Mouse (Mus musculus) liver, postnatal 0 days (tissue): ENCODE data around the gene Lonp1. TPM values are rescaled to one million over a fixed set of nuclear protein-coding genes. Genes with fewer than 3 reads are reported as not detected.

Source experiments
- ATAC-seq: fragments of 200-750 bp; cut with Nextera tagmentation; 2 replicates; pipeline ENCODE4 v1.8.0; 2017; ENCODE audit warnings: mild to moderate bottlenecking, moderate library complexity
- DNase-seq: peaks from one replicate; pipeline ENCODE4 v3.0.0-alpha.2; 2016
- H3K27ac ChIP-seq: fragments of 300-500 bp; sonication (generic); 2 replicates; pipeline ENCODE4 v1.5.1; 2014; ENCODE audit warnings: antibody characterized with exemption, moderate library complexity, mild to moderate bottlenecking, low read depth
- H3K27me3 ChIP-seq: fragments of 300-500 bp; sonication (generic); 2 replicates; pipeline ENCODE4 v1.6.1; 2014; ENCODE audit warnings: low read length, control low read depth, mixed read lengths; ENCODE audit not compliant: insufficient read depth
- H3K36me3 ChIP-seq: fragments of 300-500 bp; sonication (generic); replicated peaks from 2 replicates; pipeline ENCODE4 v1.6.1; 2014; ENCODE audit warnings: mild to moderate bottlenecking, control low read depth, low read length, moderate library complexity, mixed read lengths; ENCODE audit not compliant: insufficient read depth
- H3K4me1 ChIP-seq: fragments of 300-500 bp; sonication (generic); 2 replicates; pipeline ENCODE4 v1.6.1; 2014; ENCODE audit warnings: antibody characterized with exemption, mild to moderate bottlenecking, control low read depth; ENCODE audit not compliant: insufficient read depth
- H3K4me2 ChIP-seq: fragments of 300-500 bp; sonication (generic); 2 replicates; pipeline ENCODE4 v1.6.1; 2014; ENCODE audit warnings: low read depth, mild to moderate bottlenecking, low read length, moderate library complexity, mixed read lengths
- H3K4me3 ChIP-seq: fragments of 300-500 bp; sonication (generic); 2 replicates; pipeline ENCODE4 v1.5.1; 2014; ENCODE audit warnings: low read depth, low read length
- H3K9ac ChIP-seq: fragments of 300-500 bp; sonication (generic); replicated peaks from 2 replicates; pipeline ENCODE4 v1.6.1; 2014; ENCODE audit warnings: mild to moderate bottlenecking, moderate library complexity
- H3K9me3 ChIP-seq: fragments of 300-500 bp; sonication (generic); 2 replicates; pipeline ENCODE4 v1.6.1; 2016; ENCODE audit warnings: mild to moderate bottlenecking, control low read depth, low read length, mixed read lengths
- CTCF ChIP-seq: sonication (generic); IDR thresholded peaks from 2 replicates; pipeline ENCODE4 v1.5.1; 2016; ENCODE audit warnings: antibody characterized with exemption, low read depth
- EP300 ChIP-seq: IDR thresholded peaks from 2 replicates; pipeline ENCODE4 v1.6.1; 2016; ENCODE audit warnings: antibody characterized with exemption, low read depth, mild to moderate bottlenecking
- WGBS: fragments of 180-500 bp; shearing (Covaris S2); extraction: QIAGEN DNeasy Blood & Tissue Kit; methylation state at CpG from one replicate; pipeline ENCODE4 v1.1.7; 2014; ENCODE audit not compliant: insufficient replicate concordance; 5-methylcytosine and 5-hydroxymethylcytosine counted together
- polyA plus RNA-seq: library from polyadenylated mRNA; unstranded; fragments of >200 nt; fragmentation: Nextera tagmentation; extraction: Ambion mirVana; gene quantifications from 2 replicates; pipeline ENCODE4 v1.2.1, GENCODE M21; 2015

The Lonp1 gene
- polyA plus RNA-seq, 1 experiment from 2014 or later = 31.9 TPM

DNA sequence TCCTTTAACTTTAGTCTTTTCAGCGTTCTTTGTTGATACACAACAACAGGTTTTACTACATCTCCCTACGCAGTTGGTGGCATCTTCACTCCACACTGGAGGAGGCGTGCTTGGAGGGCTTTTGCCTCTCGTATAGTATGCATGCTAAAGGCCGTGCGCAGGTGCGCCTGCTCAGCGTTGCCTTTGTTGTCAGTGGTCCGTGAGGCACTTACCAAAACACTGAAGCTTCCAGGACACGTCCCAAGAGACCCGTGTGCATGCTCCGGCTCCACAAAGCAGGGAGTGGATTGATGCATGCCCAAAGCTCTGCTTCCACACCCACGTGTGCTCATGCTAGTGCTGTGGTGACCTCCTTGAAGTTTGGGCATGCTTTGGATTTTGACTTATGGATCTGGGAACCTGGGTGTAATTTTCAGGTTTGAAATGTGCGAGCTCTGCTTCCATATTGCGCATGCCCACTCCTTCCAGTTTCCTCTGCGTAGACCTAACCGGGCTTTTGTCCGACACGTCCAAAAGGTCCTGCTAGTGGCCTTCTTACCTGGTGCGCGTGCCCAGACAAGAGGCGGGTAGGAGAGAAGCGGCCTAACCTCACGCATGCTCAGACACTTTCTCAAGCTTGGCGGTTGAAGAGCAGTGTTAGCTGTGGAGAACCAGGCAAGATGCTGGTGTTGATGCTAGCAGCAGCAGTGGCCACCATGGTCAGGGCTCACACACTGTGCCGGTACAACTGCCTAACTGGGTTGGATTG, 1.0 kb upstream of the Lonp1 start, which contains the start of gene Catsperd:
Gene Catsperd, plus strand, starts transcription at position 614 of the 748 bp plus-strand sequence.
- peak; percentile 26 for ATAC-seq
- peak within 1 kb of the TSS; percentile 80 for H3K27ac ChIP-seq
- whole genome bisulfite sequencing = 11% methylated on average over 26 of the region's 26 CpGs
- H3K4me3 ChIP-seq = peak within 1 kb of the TSS; percentile 85
- H3K4me1 ChIP-seq = peaks cover 23% of the 10 kb centered on the region
- peak within 1 kb of the TSS; percentile 94 for H3K4me2 ChIP-seq
- H3K36me3 ChIP-seq = peaks cover under 1% of the 10 kb centered on the region; the same call in 1 of the 2 replicates
- DNase-seq = no peak
- peak within 1 kb of the TSS; percentile 86 for H3K9ac ChIP-seq
- H3K9me3 ChIP-seq = no peaks in the 10 kb centered on the region
- TF ChIP-seq CTCF = no peak
- no peak for TF ChIP-seq EP300
- H3K27me3 ChIP-seq = no peaks in the 10 kb centered on the region

DNA sequence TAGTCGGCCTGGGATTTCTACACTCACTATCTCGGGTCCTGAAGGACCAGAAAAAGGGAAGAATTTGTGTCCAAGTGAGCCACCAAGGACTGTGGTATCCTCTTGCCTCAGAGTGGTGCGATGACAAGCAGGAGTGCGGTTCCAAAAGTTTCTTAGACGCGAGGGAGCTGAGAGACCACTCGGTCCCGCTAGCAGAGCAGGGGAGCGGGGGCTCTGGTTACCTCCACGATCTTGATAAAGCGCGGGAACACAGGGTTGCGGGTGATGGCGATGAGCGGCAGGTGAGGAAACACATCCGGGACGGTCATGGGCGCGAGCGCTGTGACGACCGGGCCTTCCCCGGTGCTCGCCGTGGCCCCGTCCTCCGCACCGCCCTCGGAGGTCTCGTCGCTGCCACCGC, 427 bp downstream of the Lonp1 start:
- peaks cover 13% of the 10 kb centered on the region for H3K36me3 ChIP-seq
- H3K27ac ChIP-seq = peak overlapping the region; percentile 44
- no peaks in the 10 kb centered on the region for H3K9me3 ChIP-seq
- peak overlapping the region; percentile 85 for H3K4me3 ChIP-seq
- DNase-seq = peak; percentile 45
- WGBS = 1% methylated on average over 29 of the region's 32 CpGs
- TF ChIP-seq CTCF (no peak), EP300 (no peak)
- H3K4me1 ChIP-seq = peaks cover 23% of the 10 kb centered on the region
- ATAC-seq = peak; percentile 8
- peak overlapping the region; percentile 94 for H3K4me2 ChIP-seq
- H3K27me3 ChIP-seq = no peaks in the 10 kb centered on the region
- H3K9ac ChIP-seq = peak overlapping the region; percentile 86

DNA sequence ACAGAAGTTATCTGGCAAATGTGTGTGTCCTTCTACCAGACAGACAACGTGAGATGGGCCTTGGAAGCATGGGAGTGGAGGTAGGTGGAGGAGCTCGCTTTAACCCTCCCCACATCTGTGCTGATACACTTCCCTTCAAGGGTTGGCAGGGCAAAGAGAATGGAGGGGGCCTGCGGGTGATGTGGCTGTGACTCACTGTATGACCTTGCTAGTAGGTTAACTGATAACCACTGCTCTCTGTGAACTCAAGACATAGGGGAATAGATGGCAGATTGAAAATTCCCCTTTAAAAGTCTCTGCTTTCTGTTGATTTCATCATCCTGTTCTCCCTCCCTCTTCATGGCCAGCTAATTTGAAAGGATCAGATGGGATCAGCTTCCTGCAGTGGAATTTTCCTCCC, 1.2 kb downstream of the Lonp1 start:
- DNase-seq (no peak), ATAC-seq (no peak)
- no peaks in the 10 kb centered on the region for H3K9me3 ChIP-seq
- peak overlapping the region; percentile 85 for H3K4me3 ChIP-seq
- WGBS = 45% methylated on average over 3 of the region's 3 CpGs
- peaks cover 18% of the 10 kb centered on the region for H3K36me3 ChIP-seq
- H3K27ac ChIP-seq = no peak overlapping the region
- TF ChIP-seq EP300 (no peak), CTCF (no peak)
- no peaks in the 10 kb centered on the region for H3K27me3 ChIP-seq
- peaks cover 23% of the 10 kb centered on the region for H3K4me1 ChIP-seq
- H3K4me2 ChIP-seq = peak overlapping the region; percentile 94
- H3K9ac ChIP-seq = peak overlapping the region; percentile 86; the same call in 1 of the 2 replicates

DNA sequence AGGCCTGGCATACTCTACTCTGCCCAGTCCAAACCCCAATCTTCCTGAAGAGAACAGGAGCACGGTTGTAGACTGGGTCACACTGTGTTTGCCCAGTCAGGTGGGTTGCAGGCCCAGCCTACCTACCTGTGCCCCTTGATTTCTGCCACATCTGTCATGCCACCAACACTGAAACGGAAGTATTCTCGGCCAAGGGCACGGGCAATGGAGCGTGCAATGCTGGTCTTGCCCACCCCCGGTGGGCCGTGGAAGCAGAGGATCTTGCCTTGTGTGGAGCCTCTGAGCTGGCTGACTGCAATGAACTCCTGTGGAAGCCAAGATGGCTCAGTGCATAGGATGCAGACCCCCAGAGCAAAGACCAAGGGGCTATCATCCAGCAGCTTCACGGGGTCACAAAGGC, 9.1 kb downstream of the Lonp1 start:
- no peak overlapping the region for H3K9ac ChIP-seq
- peaks cover 15% of the 10 kb centered on the region for H3K4me1 ChIP-seq
- no peak for TF ChIP-seq CTCF
- TF ChIP-seq EP300 = no peak
- no peak overlapping the region for H3K27ac ChIP-seq
- DNase-seq (no peak), ATAC-seq (no peak)
- no peak overlapping the region for H3K4me2 ChIP-seq
- H3K27me3 ChIP-seq = no peaks in the 10 kb centered on the region
- H3K9me3 ChIP-seq = no peaks in the 10 kb centered on the region
- WGBS = 87% methylated on average over 8 of the region's 8 CpGs
- H3K36me3 ChIP-seq = peaks cover 75% of the 10 kb centered on the region
- H3K4me3 ChIP-seq = no peak overlapping the region

DNA sequence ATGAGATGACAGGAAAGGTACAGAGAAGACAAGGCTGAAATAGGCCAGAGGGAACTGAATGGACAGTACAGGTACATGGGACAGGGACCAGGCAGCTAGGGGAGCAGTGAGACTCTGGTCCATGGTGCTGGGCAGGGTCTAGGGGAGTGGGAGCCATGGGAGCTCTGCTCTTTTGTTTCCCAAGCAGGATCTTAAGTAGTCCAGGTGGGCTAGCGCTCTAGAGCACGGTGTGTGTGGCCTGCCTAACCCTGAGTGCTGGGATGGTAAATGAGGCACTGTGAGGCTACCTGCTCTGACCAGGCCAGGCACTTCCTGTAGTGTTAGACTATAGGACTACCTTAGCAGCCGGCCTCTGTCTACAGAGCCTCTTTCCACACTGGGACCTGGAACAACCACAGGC, 10.0 kb downstream of the Lonp1 start:
- no peak overlapping the region for H3K4me2 ChIP-seq
- H3K27me3 ChIP-seq = no peaks in the 10 kb centered on the region
- peaks cover 66% of the 10 kb centered on the region for H3K36me3 ChIP-seq
- no peak for DNase-seq
- TF ChIP-seq EP300 = no peak
- no peak for TF ChIP-seq CTCF
- ATAC-seq = no peak
- no peaks in the 10 kb centered on the region for H3K9me3 ChIP-seq
- no peak overlapping the region for H3K4me3 ChIP-seq
- H3K9ac ChIP-seq = no peak overlapping the region
- peaks cover 22% of the 10 kb centered on the region for H3K4me1 ChIP-seq
- WGBS = 69% methylated on average over 3 of the region's 3 CpGs
- H3K27ac ChIP-seq = no peak overlapping the region

DNA sequence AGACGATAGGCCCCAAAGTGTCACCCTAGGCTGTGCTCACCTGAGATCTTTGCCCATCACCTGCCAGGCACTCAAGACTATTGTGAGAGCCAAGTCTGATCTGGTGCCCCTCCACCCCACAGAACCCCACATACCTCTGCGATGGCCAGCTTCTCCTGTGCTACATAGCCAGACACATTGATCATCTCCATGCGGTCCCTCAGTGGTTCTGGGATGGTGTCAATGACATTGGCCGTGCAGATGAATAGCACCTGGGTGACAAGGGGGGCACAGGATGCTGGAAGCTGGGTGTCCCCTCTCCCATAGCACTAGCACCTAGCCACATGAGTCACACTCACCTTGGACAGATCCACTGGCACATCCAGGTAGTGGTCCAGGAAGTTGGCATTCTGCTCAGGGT, 10.9 kb downstream of the Lonp1 start:
- TF ChIP-seq CTCF (no peak), EP300 (no peak)
- H3K27ac ChIP-seq = no peak overlapping the region
- peaks cover 60% of the 10 kb centered on the region for H3K36me3 ChIP-seq
- 77% methylated on average over 4 of the region's 4 CpGs for WGBS
- no peak overlapping the region for H3K4me3 ChIP-seq
- DNase-seq = no peak
- H3K9ac ChIP-seq = no peak overlapping the region
- no peaks in the 10 kb centered on the region for H3K9me3 ChIP-seq
- no peak overlapping the region for H3K4me2 ChIP-seq
- ATAC-seq = no peak
- no peaks in the 10 kb centered on the region for H3K27me3 ChIP-seq
- H3K4me1 ChIP-seq = peaks cover 29% of the 10 kb centered on the region
